Mouse (Mus musculus): ENCODE data around the gene Ift122. TPM values are rescaled to one million over a fixed set of nuclear protein-coding genes. Genes with fewer than 3 reads are reported as not detected.

Ift122 gene
- polyA plus RNA-seq, 1 experiment from 2014 or later, result 26.8 TPM

DNA sequence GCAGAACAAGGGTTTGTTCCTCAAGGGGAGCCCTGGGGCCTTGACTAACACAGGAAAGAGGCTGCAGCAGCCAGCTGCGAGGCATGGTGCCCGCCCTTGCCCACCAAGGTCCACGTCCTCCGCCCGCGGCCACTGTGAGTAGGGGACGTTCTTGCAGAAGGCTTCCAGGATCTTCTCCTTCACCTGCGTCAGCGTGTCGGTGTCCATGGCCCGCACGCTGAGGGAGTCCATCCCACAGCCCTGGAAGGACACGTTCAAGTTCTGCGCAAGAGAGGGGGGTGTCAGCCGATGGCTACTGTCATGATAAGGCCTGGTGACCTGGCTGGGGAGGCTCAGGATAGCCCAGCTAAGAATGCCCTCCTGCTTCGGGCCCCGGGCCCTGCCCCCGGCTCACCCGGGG lies 107.1 kb downstream of the Ift122 start:
- Histone ChIP-seq H3K9me3 (replicated peaks) (no peaks in the 10 kb centered on the region), H3K27me3 (ENCODE audit: low read depth, poor library complexity, severe bottlenecking) (peaks cover 18% of the 10 kb centered on the region; the same call in 1 of the 2 replicates), H3K4me3 (no peak overlapping the region), H3K4me1 (peaks cover 34% of the 10 kb centered on the region), H3K27ac (replicated peaks) (peak overlapping the region; percentile 28; the same call in 1 of the 2 replicates), H3K36me3 (no peaks in the 10 kb centered on the region)
- 93% methylated on average over 19 of the region's 19 CpGs for WGBS
- no peak for DNase-seq (ENCODE audit: low spot score)

DNA sequence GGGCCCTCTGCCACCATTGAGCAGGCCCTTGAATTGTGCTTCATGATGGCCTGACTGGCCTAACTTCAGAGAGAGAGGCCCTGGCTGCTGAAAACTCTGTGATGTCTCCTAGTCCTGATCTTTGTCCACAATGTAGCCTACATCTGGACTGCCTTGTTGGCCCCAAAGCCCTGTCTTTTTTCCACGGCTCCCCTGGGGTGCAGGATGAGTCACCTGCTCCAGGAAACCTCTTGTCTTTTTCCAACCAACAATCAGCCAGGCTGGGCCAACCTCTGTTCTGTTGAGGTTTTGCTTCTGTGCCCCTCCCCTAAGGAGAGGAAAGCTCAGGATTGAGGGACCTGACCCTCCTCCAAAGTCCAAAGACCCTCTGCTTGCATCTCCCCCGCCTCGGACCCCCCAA lies 108.5 kb downstream of the Ift122 start:
- no peak overlapping the region for H3K27ac ChIP-seq (replicated peaks)
- H3K36me3 ChIP-seq, result no peaks in the 10 kb centered on the region
- DNase-seq (ENCODE audit: low spot score), result no peak
- no peak overlapping the region for H3K4me3 ChIP-seq
- H3K9me3 ChIP-seq (replicated peaks), result no peaks in the 10 kb centered on the region
- WGBS, result 88% methylated on average over 3 of the region's 3 CpGs
- H3K27me3 ChIP-seq (ENCODE audit: low read depth, poor library complexity, severe bottlenecking), result peaks cover 18% of the 10 kb centered on the region; the same call in 1 of the 2 replicates
- peaks cover 31% of the 10 kb centered on the region for H3K4me1 ChIP-seq

- Histone ChIP-seq H3K9me3 (replicated peaks) (no peaks in the 10 kb centered on the region), H3K4me3 (no peak overlapping the region), H3K4me1 (peaks cover 23% of the 10 kb centered on the region), H3K27ac (replicated peaks) (no peak overlapping the region), H3K36me3 (no peaks in the 10 kb centered on the region), H3K27me3 (ENCODE audit: low read depth, poor library complexity, severe bottlenecking) (peaks cover 18% of the 10 kb centered on the region; the same call in 1 of the 2 replicates)
- DNase-seq (ENCODE audit: low spot score), result peak; percentile 64
- 42% methylated on average over 23 of the region's 23 CpGs for WGBS
Observed at GRCm38 (mm10) chr6:115962439-115963085, 109.3 kb downstream of the Ift122 start.

DNA sequence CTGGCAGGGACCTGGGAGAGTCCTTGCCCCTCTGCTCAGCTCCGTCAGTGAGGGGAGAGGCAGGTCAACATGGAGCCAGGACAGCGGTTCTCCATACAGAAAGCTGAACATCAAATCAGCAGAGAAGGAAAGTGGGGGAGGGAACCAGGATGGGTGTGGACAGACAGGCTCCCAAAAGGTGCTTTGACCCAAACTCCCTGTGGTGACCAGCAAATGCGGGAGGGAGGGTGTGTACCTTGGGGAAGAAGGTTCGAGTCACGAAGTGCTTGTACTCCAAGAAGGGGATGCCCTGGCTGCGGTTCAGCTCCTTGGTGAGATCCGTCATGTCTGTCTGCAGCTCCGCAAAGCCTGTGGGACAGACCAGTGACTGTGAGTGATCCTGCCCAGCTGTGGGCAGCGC lies 110.4 kb downstream of the Ift122 start:
- Histone ChIP-seq H3K27me3 (ENCODE audit: low read depth, poor library complexity, severe bottlenecking) (peaks cover 18% of the 10 kb centered on the region; the same call in 1 of the 2 replicates), H3K27ac (replicated peaks) (no peak overlapping the region), H3K9me3 (replicated peaks) (no peaks in the 10 kb centered on the region), H3K36me3 (no peaks in the 10 kb centered on the region), H3K4me1 (peaks cover 29% of the 10 kb centered on the region), H3K4me3 (no peak overlapping the region)
- no peak for DNase-seq (ENCODE audit: low spot score)
- 73% methylated on average over 9 of the region's 9 CpGs for WGBS

- Histone ChIP-seq H3K27me3 (ENCODE audit: low read depth, poor library complexity, severe bottlenecking) (peaks cover 18% of the 10 kb centered on the region; the same call in 1 of the 2 replicates), H3K4me3 (no peak overlapping the region), H3K4me1 (peaks cover 28% of the 10 kb centered on the region), H3K36me3 (no peaks in the 10 kb centered on the region), H3K9me3 (replicated peaks) (no peaks in the 10 kb centered on the region), H3K27ac (replicated peaks) (no peak overlapping the region)
- WGBS, result 93% methylated on average over 19 of the region's 19 CpGs
- DNase-seq (ENCODE audit: low spot score), result no peak
Observed at GRCm38 (mm10) chr6:115966227-115966966, 113.1 kb downstream of the Ift122 start.

GRCm38 (mm10) chr6:115967291-115967880 lies 114.1 kb downstream of the Ift122 start:
- H3K27ac ChIP-seq (replicated peaks), result 0 out of 2 replicates have a peak overlapping the region, but pooled peaks have one; percentile 5
- WGBS, result 94% methylated on average over 15 of the region's 15 CpGs
- H3K9me3 ChIP-seq (replicated peaks), result no peaks in the 10 kb centered on the region
- H3K27me3 ChIP-seq (ENCODE audit: low read depth, poor library complexity, severe bottlenecking), result peaks cover 17% of the 10 kb centered on the region; the same call in 1 of the 2 replicates
- no peak overlapping the region for H3K4me3 ChIP-seq
- no peaks in the 10 kb centered on the region for H3K36me3 ChIP-seq
- no peak for DNase-seq (ENCODE audit: low spot score)
- peaks cover 30% of the 10 kb centered on the region for H3K4me1 ChIP-seq

DNA sequence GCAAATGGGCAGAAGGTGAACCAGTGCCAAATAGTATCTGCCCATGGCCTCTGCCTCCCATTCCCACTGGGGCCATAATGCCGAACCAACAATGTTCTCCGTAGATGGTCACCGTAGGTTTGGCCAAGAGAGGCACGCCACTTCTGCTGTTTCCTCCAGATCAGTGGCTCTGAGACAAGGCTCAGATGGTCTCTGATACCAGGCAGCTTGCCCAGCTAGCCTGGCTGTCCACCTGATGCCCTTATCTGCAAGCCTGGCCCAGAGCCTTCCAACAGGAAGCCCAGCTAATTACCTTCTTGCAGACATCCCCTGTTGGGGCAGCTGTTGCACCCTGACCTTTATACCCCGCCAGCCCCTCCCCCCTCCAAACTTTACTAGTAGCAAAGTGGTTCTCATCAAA lies 114.8 kb downstream of the Ift122 start:
- no peaks in the 10 kb centered on the region for H3K9me3 ChIP-seq (replicated peaks)
- 76% methylated on average over 5 of the region's 5 CpGs for WGBS
- DNase-seq (ENCODE audit: low spot score), result no peak
- peaks cover 10% of the 10 kb centered on the region; the same call in 1 of the 2 replicates for H3K27me3 ChIP-seq (ENCODE audit: low read depth, poor library complexity, severe bottlenecking)
- H3K36me3 ChIP-seq, result no peaks in the 10 kb centered on the region
- no peak overlapping the region for H3K4me3 ChIP-seq
- peaks cover 24% of the 10 kb centered on the region for H3K4me1 ChIP-seq
- peak overlapping the region; percentile 5; the same call in 1 of the 2 replicates for H3K27ac ChIP-seq (replicated peaks)

GRCm38 (mm10) chr6:115968700-115969099 lies 115.4 kb downstream of the Ift122 start:
- Histone ChIP-seq H3K9me3 (replicated peaks) (no peaks in the 10 kb centered on the region), H3K27ac (replicated peaks) (peak overlapping the region; percentile 5; the same call in 1 of the 2 replicates), H3K4me1 (peaks cover 24% of the 10 kb centered on the region), H3K27me3 (ENCODE audit: low read depth, poor library complexity, severe bottlenecking) (peaks cover 5% of the 10 kb centered on the region; the same call in 1 of the 2 replicates), H3K36me3 (no peaks in the 10 kb centered on the region), H3K4me3 (no peak overlapping the region)
- DNase-seq (ENCODE audit: low spot score), result no peak
- 85% methylated on average over 6 of the region's 6 CpGs for WGBS

DNA sequence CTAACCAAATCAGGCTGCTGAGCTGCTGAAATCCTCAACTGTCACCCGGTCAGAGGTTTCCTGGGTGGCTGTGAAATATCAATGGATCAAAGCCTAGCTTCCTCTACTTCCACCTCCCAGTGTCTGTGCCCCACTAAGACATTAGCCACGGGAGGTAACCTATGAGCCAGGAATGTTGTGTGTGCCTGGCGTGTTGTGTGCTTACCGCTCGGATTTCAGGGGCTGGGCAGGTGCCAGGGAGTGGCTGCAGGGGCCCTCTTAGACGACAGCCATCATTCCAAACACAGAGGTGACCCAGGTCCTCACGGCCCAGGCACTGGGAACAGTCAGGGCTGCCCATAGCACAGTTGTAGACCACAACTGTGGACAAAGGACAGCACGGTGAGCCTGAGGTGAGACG lies 115.8 kb downstream of the Ift122 start:
- Histone ChIP-seq H3K4me3 (no peak overlapping the region), H3K4me1 (peaks cover 28% of the 10 kb centered on the region), H3K9me3 (replicated peaks) (no peaks in the 10 kb centered on the region), H3K27ac (replicated peaks) (no peak overlapping the region), H3K27me3 (ENCODE audit: low read depth, poor library complexity, severe bottlenecking) (peaks cover under 1% of the 10 kb centered on the region; the same call in 1 of the 2 replicates), H3K36me3 (no peaks in the 10 kb centered on the region)
- WGBS, result 83% methylated on average over 9 of the region's 9 CpGs
- no peak for DNase-seq (ENCODE audit: low spot score)

DNA sequence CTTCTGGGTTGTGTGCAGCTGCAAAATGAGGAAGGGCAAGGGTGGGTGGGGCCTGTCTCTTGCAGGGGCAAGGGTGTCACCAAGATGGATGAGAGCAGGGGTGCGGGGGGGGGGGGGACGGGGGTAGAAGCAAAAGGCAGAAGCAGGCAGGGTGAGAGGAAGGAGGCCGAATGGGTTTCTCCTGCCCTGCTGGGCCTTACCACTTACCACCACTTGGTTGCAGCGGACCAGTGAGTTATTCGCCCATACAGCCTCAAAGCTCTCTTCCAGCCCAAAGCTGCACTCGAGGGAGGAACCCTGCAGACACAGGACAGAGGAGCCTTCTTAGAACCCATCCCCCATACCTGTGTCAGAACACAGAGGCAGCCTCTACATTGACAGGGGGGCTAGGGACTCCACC lies 116.7 kb downstream of the Ift122 start:
- no peaks in the 10 kb centered on the region for H3K9me3 ChIP-seq (replicated peaks)
- H3K4me3 ChIP-seq, result no peak overlapping the region
- no peak for DNase-seq (ENCODE audit: low spot score)
- H3K36me3 ChIP-seq, result no peaks in the 10 kb centered on the region
- WGBS, result 60% methylated on average over 6 of the region's 6 CpGs
- no peaks in the 10 kb centered on the region for H3K27me3 ChIP-seq (ENCODE audit: low read depth, poor library complexity, severe bottlenecking)
- peaks cover 29% of the 10 kb centered on the region for H3K4me1 ChIP-seq
- no peak overlapping the region for H3K27ac ChIP-seq (replicated peaks)

GRCm38 (mm10) chr6:115971273-115972060 lies 118.2 kb downstream of the Ift122 start:
- Histone ChIP-seq H3K9me3 (replicated peaks) (no peaks in the 10 kb centered on the region), H3K4me1 (peaks cover 29% of the 10 kb centered on the region), H3K36me3 (no peaks in the 10 kb centered on the region), H3K27ac (replicated peaks) (peak overlapping the region; percentile 1; the same call in 1 of the 2 replicates), H3K4me3 (no peak overlapping the region), H3K27me3 (ENCODE audit: low read depth, poor library complexity, severe bottlenecking) (no peaks in the 10 kb centered on the region)
- no peak for DNase-seq (ENCODE audit: low spot score)
- 84% methylated on average over 13 of the region's 13 CpGs for WGBS

DNA sequence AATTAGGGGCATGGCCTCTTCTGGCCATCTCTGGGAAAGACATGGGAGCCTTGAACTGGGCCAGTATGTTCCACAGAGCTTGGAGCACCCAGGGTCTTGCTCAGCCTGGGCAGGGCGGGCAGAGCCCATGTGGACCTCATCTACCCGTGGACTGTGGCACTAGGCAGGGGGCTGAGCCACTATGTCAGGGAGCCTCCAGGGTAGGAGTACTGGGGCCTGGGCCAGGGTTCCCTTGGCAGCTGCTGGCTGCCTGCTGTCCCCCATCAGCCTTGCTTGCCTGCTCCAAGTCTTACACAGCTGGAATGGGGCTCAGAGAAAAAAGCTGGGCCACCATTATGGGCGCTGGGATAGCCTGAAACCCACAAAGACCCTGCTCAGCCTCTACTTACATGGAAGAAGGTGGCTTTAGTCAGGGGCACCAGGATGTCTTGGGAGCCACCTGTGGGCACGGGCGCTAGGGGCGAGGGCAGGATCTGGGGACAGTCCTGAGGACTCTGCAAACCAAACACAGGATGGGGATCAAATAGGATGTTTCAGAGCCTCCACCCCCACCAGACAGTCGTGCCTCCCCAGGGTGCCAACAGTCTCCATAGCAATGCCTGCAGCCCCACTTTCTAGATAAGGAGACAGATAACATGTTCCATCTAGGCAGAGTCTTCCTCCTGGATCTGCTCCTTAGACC lies 119.0 kb downstream of the Ift122 start:
- no peak for DNase-seq (ENCODE audit: low spot score)
- peak overlapping the region; percentile 1; the same call in 1 of the 2 replicates for H3K27ac ChIP-seq (replicated peaks)
- H3K4me3 ChIP-seq, result no peak overlapping the region
- H3K4me1 ChIP-seq, result peaks cover 29% of the 10 kb centered on the region
- H3K36me3 ChIP-seq, result no peaks in the 10 kb centered on the region
- no peaks in the 10 kb centered on the region for H3K27me3 ChIP-seq (ENCODE audit: low read depth, poor library complexity, severe bottlenecking)
- 84% methylated on average over 7 of the region's 7 CpGs for WGBS
- no peaks in the 10 kb centered on the region for H3K9me3 ChIP-seq (replicated peaks)

Data from midbrain, embryonic 10.5 days (tissue).